Mouse (Mus musculus) bone marrow, adult 2 months (tissue): ENCODE results near the gene Dynlt1c.
"Not testable (repeated sequence)": the region's sequence is repeated elsewhere in the genome, so short reads cannot be mapped to it uniquely, and the experiment has no call there.

Experiments
- CTCF ChIP-seq: fragments of 200-500 bp; IDR thresholded peaks from 2 replicates; pipeline ENCODE4 v1.5.1; 2011; ENCODE audit warnings: low read length, control low read depth; ENCODE audit not compliant: control insufficient read depth, insufficient read depth
- POLR2A ChIP-seq: fragments of 200-500 bp; IDR thresholded peaks from 2 replicates; pipeline ENCODE4 v1.6.1; 2011; ENCODE audit warnings: low read depth, mild to moderate bottlenecking, control low read depth, low read length, borderline replicate concordance; ENCODE audit not compliant: control insufficient read depth

DNA sequence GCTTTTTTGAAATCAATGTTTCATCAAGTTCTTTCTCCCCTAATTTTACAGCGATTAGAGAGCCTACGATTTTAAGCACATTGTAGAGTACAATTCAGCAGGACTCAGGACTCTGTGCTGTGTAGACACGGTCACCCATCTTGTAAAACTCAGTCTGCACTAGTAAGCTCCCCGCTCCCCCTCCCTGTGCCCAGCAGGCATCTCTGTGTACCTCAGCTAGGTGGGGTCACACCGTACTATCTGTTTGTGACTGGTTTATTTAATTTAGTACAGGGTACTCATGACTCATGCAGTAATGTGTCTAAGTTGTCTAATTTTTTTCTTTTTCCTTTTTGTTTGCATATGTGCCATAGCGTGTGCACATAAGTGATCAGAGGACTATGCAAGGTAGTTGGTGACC is 31.4 kb downstream of the Dynlt1c start:
- TF ChIP-seq CTCF, POLR2A: not testable (repeated sequence)
